ENCODE assay signal across 8 mouse cellular contexts in genomic region chr9:43210190-43210682, GRCm38 (mm10). TPM values are rescaled to one million over a fixed set of nuclear protein-coding genes. Genes with fewer than 3 reads are reported as not detected.
DNase-seq lines count a peak whose midpoint lies in the region; ATAC-seq lines count a peak whose summit lies in the region.

Pou2f3 (minus strand) TSS chr9:43210369.

- H3K36me3 ChIP-seq in forebrain, embryonic 13.5 days (ENCODE audit: poor library complexity, severe bottlenecking) = no peaks in the 10 kb centered on the region
- H3K36me3 ChIP-seq in forebrain, embryonic 16.5 days (ENCODE audit: control insufficient read depth, insufficient read depth) = no peaks in the 10 kb centered on the region
- no peaks in the 10 kb centered on the region for H3K36me3 ChIP-seq in heart, embryonic 14.5 days (ENCODE audit: control insufficient read depth, insufficient read depth, low read length)
- H3K36me3 ChIP-seq in kidney, embryonic 15.5 days = no peaks in the 10 kb centered on the region

- H3K9me3 ChIP-seq in forebrain, embryonic 13.5 days (replicated peaks) = no peaks in the 10 kb centered on the region
- no peaks in the 10 kb centered on the region for H3K9me3 ChIP-seq in forebrain, embryonic 16.5 days (ENCODE audit: control insufficient read depth, low read length)
- H3K9me3 ChIP-seq in heart, embryonic 14.5 days (ENCODE audit: control insufficient read depth, low read length) = no peaks in the 10 kb centered on the region
- H3K9me3 ChIP-seq in kidney, embryonic 15.5 days (replicated peaks) = no peaks in the 10 kb centered on the region

- H3K27ac ChIP-seq in forebrain, embryonic 13.5 days = no peak within 1 kb of the TSS
- no peak within 1 kb of the TSS for H3K27ac ChIP-seq in forebrain, embryonic 16.5 days (ENCODE audit: low read length)
- H3K27ac ChIP-seq in heart, embryonic 14.5 days (replicated peaks in 1 of 2; ENCODE audit: control insufficient read depth in 1 of 2, insufficient read depth in 1 of 2, low read depth in 2 of 2, low read length in 2 of 2) = 0 out of 4 replicates have a peak within 1 kb of the TSS, but pooled peaks of 1 of the 2 experiments have one; percentile 19
- peak within 1 kb of the TSS; percentile 79 for H3K27ac ChIP-seq in kidney, embryonic 15.5 days

- peaks cover 33% of the 10 kb centered on the region for H3K27me3 ChIP-seq in forebrain, embryonic 13.5 days
- peaks cover 13% of the 10 kb centered on the region for H3K27me3 ChIP-seq in forebrain, embryonic 16.5 days (replicated peaks; ENCODE audit: control insufficient read depth, insufficient read depth, low read length)
- peaks cover 26% of the 10 kb centered on the region for H3K27me3 ChIP-seq in heart, embryonic 14.5 days (ENCODE audit: control insufficient read depth, insufficient read depth, low read length)
- H3K27me3 ChIP-seq in kidney, embryonic 15.5 days = peaks cover 21% of the 10 kb centered on the region

- no peak within 1 kb of the TSS for H3K4me3 ChIP-seq in forebrain, embryonic 13.5 days
- H3K4me3 ChIP-seq in forebrain, embryonic 16.5 days (replicated peaks; ENCODE audit: low read length) = no peak within 1 kb of the TSS
- no peak within 1 kb of the TSS for H3K4me3 ChIP-seq in heart, embryonic 14.5 days (ENCODE audit: control insufficient read depth in 1 of 2, insufficient read depth in 1 of 2, low read depth in 1 of 2, low read length in 2 of 2)
- H3K4me3 ChIP-seq in kidney, embryonic 15.5 days (replicated peaks) = no peak within 1 kb of the TSS

- no peak for ATAC-seq in forebrain, embryonic 13.5 days
- no peak for ATAC-seq in forebrain, embryonic 16.5 days
- ATAC-seq in heart, embryonic 14.5 days (ENCODE audit: insufficient number of reproducible peaks, insufficient read depth, low FRiP score, low read depth) = peak; percentile 68
- ATAC-seq in kidney, embryonic 15.5 days (replicated peaks; ENCODE audit: low FRiP score) = peak; percentile 74
- ATAC-seq in inflammation-experienced regulatory T-cells, adult 6 months = no peak

- 6% methylated on average over 13 of the region's 13 CpGs for WGBS in forebrain, embryonic 13.5 days
- WGBS in forebrain, embryonic 16.5 days = 4% methylated on average over 13 of the region's 13 CpGs
- WGBS in heart, embryonic 14.5 days = 17% methylated on average over 13 of the region's 13 CpGs
- WGBS in kidney, embryonic 15.5 days = 8% methylated on average over 13 of the region's 13 CpGs

- DNase-seq in embryo, embryonic 9.5 days (ENCODE audit: extremely low spot score) = peak; percentile 73
- DNase-seq in lung, postnatal 14 days = peak; percentile 76
- peak; percentile 46 for DNase-seq in right cerebral cortex, postnatal 14 days

- H3K9ac ChIP-seq in forebrain, embryonic 13.5 days = no peak within 1 kb of the TSS
- H3K9ac ChIP-seq in forebrain, embryonic 16.5 days (replicated peaks; ENCODE audit: low read depth, low read length) = no peak within 1 kb of the TSS
- peak within 1 kb of the TSS; percentile 16; the same call in 1 of the 2 replicates for H3K9ac ChIP-seq in heart, embryonic 14.5 days (ENCODE audit: low read length)
- no peak within 1 kb of the TSS for H3K9ac ChIP-seq in kidney, embryonic 15.5 days

- peaks cover 19% of the 10 kb centered on the region for H3K4me1 ChIP-seq in forebrain, embryonic 13.5 days
- peaks cover 22% of the 10 kb centered on the region for H3K4me1 ChIP-seq in forebrain, embryonic 16.5 days (replicated peaks; ENCODE audit: control insufficient read depth, insufficient read depth, low read length)
- H3K4me1 ChIP-seq in heart, embryonic 14.5 days (ENCODE audit: control insufficient read depth in 2 of 2, insufficient read depth in 2 of 2, low read length in 2 of 2) = peaks cover 14 to 17% of the 10 kb centered on the region in 2 experiments; a peak in 3 of 4 replicates
- peaks cover 23% of the 10 kb centered on the region for H3K4me1 ChIP-seq in kidney, embryonic 15.5 days

- peak within 1 kb of the TSS; percentile 2; the same call in 1 of the 2 replicates for H3K4me2 ChIP-seq in forebrain, embryonic 13.5 days
- no peak within 1 kb of the TSS for H3K4me2 ChIP-seq in forebrain, embryonic 16.5 days (ENCODE audit: low read length)
- H3K4me2 ChIP-seq in heart, embryonic 14.5 days (ENCODE audit: low read length) = peak within 1 kb of the TSS; percentile 36
- peak within 1 kb of the TSS; percentile 37 for H3K4me2 ChIP-seq in kidney, embryonic 15.5 days

RNA-seq across cellular contexts. Expression of gene Pou2f3, which starts in this region (rescaled TPM):
- polyA plus RNA-seq in forebrain, embryonic 13.5 days (2015; fragmentation: Nextera tagmentation; extraction: Ambion mirVana) = not detected in 2 replicates
- polyA plus RNA-seq in forebrain, embryonic 16.5 days (2015; fragmentation: Nextera tagmentation; extraction: Ambion mirVana) = not detected in 2 replicates
- polyA plus RNA-seq in heart, embryonic 14.5 days (2014; fragmentation: Nextera tagmentation; extraction: Ambion mirVana) = 0.12 TPM in 1 of 2 replicates, not detected in the other
- 0.17 TPM in 1 of 2 replicates, not detected in the other for polyA plus RNA-seq in kidney, embryonic 15.5 days (2015; fragmentation: Nextera tagmentation; extraction: Ambion mirVana)
- polyA plus RNA-seq in inflammation-experienced regulatory T-cells, adult 6 months (2017; shearing (Covaris generic)) = not detected

Comparison
In these comparisons a context has a peak if more than half of its experiments do, and no peak if none do; other contexts are left out.
1. Peak in ATAC-seq, H3K9ac ChIP-seq and H3K4me2 ChIP-seq in heart, embryonic 14.5 days; RNA of the gene not detected or under 1 TPM.
2. Peak in ATAC-seq, H3K27ac ChIP-seq and H3K4me2 ChIP-seq in kidney, embryonic 15.5 days; RNA of the gene not detected or under 1 TPM.